Mouse (Mus musculus): ENCODE measurements around the gene Aff3. TPM values are rescaled to one million over a fixed set of nuclear protein-coding genes. Genes with fewer than 3 reads are reported as not detected.

The Aff3 gene
- polyA plus RNA-seq, 1 experiment from 2014 or later, result 1.5 TPM

- Histone ChIP-seq H3K27ac (no peak overlapping the region), H3K36me3 (no peaks in the 10 kb centered on the region), H3K4me2 (no peak overlapping the region), H3K4me3 (no peak overlapping the region), H3K27me3 (replicated peaks) (no peaks in the 10 kb centered on the region), H3K9ac (no peak overlapping the region), H3K4me1 (no peaks in the 10 kb centered on the region), H3K9me3 (replicated peaks) (no peaks in the 10 kb centered on the region)
- no peak for ATAC-seq
- WGBS (ENCODE audit: insufficient replicate concordance), result 78% methylated on average over 11 of the region's 11 CpGs
Measured at GRCm38 (mm10) chr1:38521651-38522050, 143.1 kb downstream of the Aff3 start.

GRCm38 (mm10) chr1:38516225-38516624, 148.5 kb downstream of the Aff3 start:
- ATAC-seq, result no peak
- Histone ChIP-seq H3K4me1 (no peaks in the 10 kb centered on the region), H3K4me3 (no peak overlapping the region), H3K27me3 (replicated peaks) (no peaks in the 10 kb centered on the region), H3K36me3 (no peaks in the 10 kb centered on the region), H3K9me3 (replicated peaks) (no peaks in the 10 kb centered on the region), H3K4me2 (no peak overlapping the region), H3K27ac (no peak overlapping the region), H3K9ac (no peak overlapping the region)
- WGBS (ENCODE audit: insufficient replicate concordance), result 17% methylated on average over 1 of the region's 1 CpGs

- H3K27me3 ChIP-seq (replicated peaks), result no peaks in the 10 kb centered on the region
- no peaks in the 10 kb centered on the region for H3K9me3 ChIP-seq (replicated peaks)
Measured at GRCm38 (mm10) chr1:38514634-38515011, 150.1 kb downstream of the Aff3 start.

GRCm38 (mm10) chr1:38513970-38514633, 150.7 kb downstream of the Aff3 start:
- no peak for ATAC-seq
- H3K4me1 ChIP-seq, result no peaks in the 10 kb centered on the region
- H3K36me3 ChIP-seq, result no peaks in the 10 kb centered on the region
- H3K27ac ChIP-seq, result no peak overlapping the region
- no peak overlapping the region for H3K4me2 ChIP-seq
- H3K4me3 ChIP-seq, result no peak overlapping the region
- H3K9ac ChIP-seq, result no peak overlapping the region
- no peaks in the 10 kb centered on the region for H3K9me3 ChIP-seq (replicated peaks)
- 74% methylated on average over 12 of the region's 12 CpGs for WGBS (ENCODE audit: insufficient replicate concordance)
- H3K27me3 ChIP-seq (replicated peaks), result no peaks in the 10 kb centered on the region

More at GRCm38 (mm10) chr1:38514634-38515011, 150.1 kb downstream of the Aff3 start:
- H3K27ac ChIP-seq, result no peak overlapping the region
- H3K4me1 ChIP-seq, result no peaks in the 10 kb centered on the region
- H3K4me3 ChIP-seq, result no peak overlapping the region
- H3K36me3 ChIP-seq, result no peaks in the 10 kb centered on the region
- H3K9ac ChIP-seq, result no peak overlapping the region
- H3K4me2 ChIP-seq, result no peak overlapping the region
- no peak for ATAC-seq
- 65% methylated on average over 4 of the region's 4 CpGs for WGBS (ENCODE audit: insufficient replicate concordance)

- 66% methylated on average over 15 of the region's 15 CpGs for WGBS (ENCODE audit: insufficient replicate concordance)
- H3K36me3 ChIP-seq, result no peaks in the 10 kb centered on the region
- H3K27ac ChIP-seq, result no peak overlapping the region
- no peak overlapping the region for H3K4me2 ChIP-seq
- H3K4me3 ChIP-seq, result no peak overlapping the region
- ATAC-seq, result no peak
- no peaks in the 10 kb centered on the region for H3K27me3 ChIP-seq (replicated peaks)
- no peaks in the 10 kb centered on the region for H3K9me3 ChIP-seq (replicated peaks)
- H3K9ac ChIP-seq, result no peak overlapping the region
- peaks cover 7% of the 10 kb centered on the region for H3K4me1 ChIP-seq
Measured at GRCm38 (mm10) chr1:38512258-38513081, 152.3 kb downstream of the Aff3 start.

GRCm38 (mm10) chr1:38511076-38511475, 153.7 kb downstream of the Aff3 start:
- Histone ChIP-seq H3K4me1 (peaks cover 12% of the 10 kb centered on the region), H3K27ac (no peak overlapping the region)
- no peak for ATAC-seq

GRCm38 (mm10) chr1:38509301-38509700, 155.5 kb downstream of the Aff3 start:
- WGBS (ENCODE audit: insufficient replicate concordance), result 61% methylated on average over 8 of the region's 8 CpGs
- H3K4me1 ChIP-seq, result peaks cover 12% of the 10 kb centered on the region
- no peak for ATAC-seq

More at GRCm38 (mm10) chr1:38511076-38511475, 153.7 kb downstream of the Aff3 start:
- no peak overlapping the region for H3K4me3 ChIP-seq
- H3K9ac ChIP-seq, result no peak overlapping the region
- H3K36me3 ChIP-seq, result no peaks in the 10 kb centered on the region
- no peak overlapping the region for H3K4me2 ChIP-seq
- no peaks in the 10 kb centered on the region; the same call in 1 of the 2 replicates for H3K27me3 ChIP-seq (replicated peaks)
- WGBS (ENCODE audit: insufficient replicate concordance), result 59% methylated on average over 5 of the region's 5 CpGs
- H3K9me3 ChIP-seq (replicated peaks), result no peaks in the 10 kb centered on the region

GRCm38 (mm10) chr1:38507636-38508179, 157.0 kb downstream of the Aff3 start:
- 56% methylated on average over 7 of the region's 7 CpGs for WGBS (ENCODE audit: insufficient replicate concordance)
- Histone ChIP-seq H3K9me3 (replicated peaks) (no peaks in the 10 kb centered on the region), H3K4me2 (no peak overlapping the region), H3K27ac (no peak overlapping the region), H3K27me3 (replicated peaks) (no peaks in the 10 kb centered on the region; the same call in 1 of the 2 replicates), H3K36me3 (no peaks in the 10 kb centered on the region), H3K9ac (no peak overlapping the region), H3K4me3 (no peak overlapping the region), H3K4me1 (peaks cover 20% of the 10 kb centered on the region)
- peak; percentile 69 for ATAC-seq

More at GRCm38 (mm10) chr1:38509301-38509700, 155.5 kb downstream of the Aff3 start:
- Histone ChIP-seq H3K27me3 (replicated peaks) (no peaks in the 10 kb centered on the region; the same call in 1 of the 2 replicates), H3K4me2 (no peak overlapping the region), H3K9ac (no peak overlapping the region), H3K36me3 (no peaks in the 10 kb centered on the region), H3K4me3 (no peak overlapping the region), H3K27ac (no peak overlapping the region), H3K9me3 (replicated peaks) (no peaks in the 10 kb centered on the region)

GRCm38 (mm10) chr1:38506396-38506795, 158.4 kb downstream of the Aff3 start:
- Histone ChIP-seq H3K9ac (no peak overlapping the region), H3K4me2 (no peak overlapping the region), H3K4me3 (no peak overlapping the region), H3K27me3 (replicated peaks) (no peaks in the 10 kb centered on the region; the same call in 1 of the 2 replicates), H3K9me3 (replicated peaks) (no peaks in the 10 kb centered on the region), H3K36me3 (no peaks in the 10 kb centered on the region), H3K4me1 (peaks cover 20% of the 10 kb centered on the region), H3K27ac (no peak overlapping the region)
- no peak for ATAC-seq
- WGBS (ENCODE audit: insufficient replicate concordance), result 77% methylated on average over 3 of the region's 3 CpGs

GRCm38 (mm10) chr1:38503431-38504089, 161.2 kb downstream of the Aff3 start:
- WGBS (ENCODE audit: insufficient replicate concordance), result 86% methylated on average over 13 of the region's 13 CpGs

GRCm38 (mm10) chr1:38502797-38503196, 162.0 kb downstream of the Aff3 start:
- ATAC-seq, result no peak
- Histone ChIP-seq H3K9ac (no peak overlapping the region), H3K4me1 (peaks cover 34% of the 10 kb centered on the region), H3K36me3 (no peaks in the 10 kb centered on the region), H3K4me2 (no peak overlapping the region), H3K27me3 (replicated peaks) (peaks cover 5% of the 10 kb centered on the region; the same call in 1 of the 2 replicates), H3K9me3 (replicated peaks) (no peaks in the 10 kb centered on the region), H3K27ac (no peak overlapping the region), H3K4me3 (no peak overlapping the region)
- WGBS (ENCODE audit: insufficient replicate concordance), result 71% methylated on average over 7 of the region's 7 CpGs

More at GRCm38 (mm10) chr1:38503431-38504089, 161.2 kb downstream of the Aff3 start:
- peaks cover 34% of the 10 kb centered on the region for H3K4me1 ChIP-seq
- H3K9me3 ChIP-seq (replicated peaks), result no peaks in the 10 kb centered on the region
- ATAC-seq, result peak; percentile 80
- H3K36me3 ChIP-seq, result no peaks in the 10 kb centered on the region
- H3K9ac ChIP-seq, result no peak overlapping the region
- no peaks in the 10 kb centered on the region; the same call in 1 of the 2 replicates for H3K27me3 ChIP-seq (replicated peaks)
- H3K4me2 ChIP-seq, result no peak overlapping the region
- H3K4me3 ChIP-seq, result no peak overlapping the region
- no peak overlapping the region for H3K27ac ChIP-seq
